Mouse (Mus musculus) spleen, adult 18-20 months (tissue): ENCODE data around the gene Grip1.

Experiments
- DNase-seq, 2 experiments: peaks; one replicate each; pipeline ENCODE4 v3.0.0; 2022; ENCODE audit warnings: mixed read lengths in 2 of 2

The Grip1 gene

GRCm38 (mm10) chr10:119684377-119684826 lies 230.8 kb downstream of the Grip1 start:
- no peak for DNase-seq

- no peak for DNase-seq
Measured at GRCm38 (mm10) chr10:119691358-119692083, 237.9 kb downstream of the Grip1 start.

GRCm38 (mm10) chr10:119692284-119692890 lies 238.8 kb downstream of the Grip1 start:
- no peak for DNase-seq

- no peak for DNase-seq
Measured at GRCm38 (mm10) chr10:119693400-119693799, 239.8 kb downstream of the Grip1 start.

GRCm38 (mm10) chr10:119697257-119697798 lies 243.7 kb downstream of the Grip1 start:
- DNase-seq, result no peak

- no peak for DNase-seq
Measured at GRCm38 (mm10) chr10:119705348-119705747, 251.7 kb downstream of the Grip1 start.

- DNase-seq, result no peak
Measured at GRCm38 (mm10) chr10:119706281-119706680, 252.7 kb downstream of the Grip1 start.

- no peak for DNase-seq
Measured at GRCm38 (mm10) chr10:119706983-119707382, 253.4 kb downstream of the Grip1 start.

GRCm38 (mm10) chr10:119721887-119722286 lies 268.3 kb downstream of the Grip1 start:
- no peak for DNase-seq

GRCm38 (mm10) chr10:119722471-119722870 lies 268.8 kb downstream of the Grip1 start:
- DNase-seq, result no peak

GRCm38 (mm10) chr10:119723671-119724070 lies 270.0 kb downstream of the Grip1 start:
- DNase-seq, result no peak

GRCm38 (mm10) chr10:119725363-119725762 lies 271.7 kb downstream of the Grip1 start:
- no peak for DNase-seq

GRCm38 (mm10) chr10:119725966-119726365 lies 272.3 kb downstream of the Grip1 start:
- no peak for DNase-seq

- no peak for DNase-seq
Measured at GRCm38 (mm10) chr10:119726921-119727320, 273.3 kb downstream of the Grip1 start.

- no peak for DNase-seq
Measured at GRCm38 (mm10) chr10:119730206-119730605, 276.6 kb downstream of the Grip1 start.

GRCm38 (mm10) chr10:119735011-119735992 lies 281.7 kb downstream of the Grip1 start:
- no peak for DNase-seq

GRCm38 (mm10) chr10:119739466-119739865 lies 285.8 kb downstream of the Grip1 start:
- DNase-seq, result no peak

- no peak for DNase-seq
Measured at GRCm38 (mm10) chr10:119742722-119743121, 289.1 kb downstream of the Grip1 start.

- no peak for DNase-seq
Measured at GRCm38 (mm10) chr10:119752361-119752798, 298.8 kb downstream of the Grip1 start.

GRCm38 (mm10) chr10:119756271-119756670 lies 302.6 kb downstream of the Grip1 start:
- DNase-seq, result no peak

GRCm38 (mm10) chr10:119757219-119757618 lies 303.6 kb downstream of the Grip1 start:
- no peak for DNase-seq

GRCm38 (mm10) chr10:119761451-119762367 lies 308.1 kb downstream of the Grip1 start:
- DNase-seq, result no peak
